8 mouse cellular contexts compared by ENCODE assay signal in genomic region chr10:81426897-81427296, GRCm38 (mm10). TPM values are rescaled to one million over a fixed set of nuclear protein-coding genes. Genes with fewer than 3 reads are reported as not detected.
DNase-seq lines count a peak whose midpoint lies in the region; ATAC-seq and TF ChIP-seq lines count a peak whose summit lies in the region.

No protein-coding gene starts in this region.

- intact Hi-C loops in heart, postnatal 36 days (cut with DNase I), result no loop called here

- peak overlapping the region; percentile 45; the same call in 1 of the 2 replicates for H3K4me3 ChIP-seq in G1E (ENCODE audit: low read depth, low read length)
- peak overlapping the region; percentile 33 for H3K4me3 ChIP-seq in forebrain, embryonic 11.5 days (ENCODE audit: low read depth, low read length)
- H3K4me3 ChIP-seq in layer of hippocampus, adult 2 months, result peak overlapping the region; percentile 82
- peak overlapping the region; percentile 53 for H3K4me3 ChIP-seq in lung, postnatal 0 days (ENCODE audit: low read depth, low read length)

- TF ChIP-seq EP300 in lung, postnatal 0 days (IDR thresholded peaks at IDR 0.05), result no peak

- H3K4me1 ChIP-seq in G1E (ENCODE audit: insufficient read depth, low read depth, low read length), result peaks cover 41% of the 10 kb centered on the region
- peaks cover 20% of the 10 kb centered on the region for H3K4me1 ChIP-seq in forebrain, embryonic 11.5 days (replicated peaks; ENCODE audit: control insufficient read depth, insufficient read depth, low read length)
- H3K4me1 ChIP-seq in lung, postnatal 0 days (ENCODE audit: insufficient read depth, low read depth, low read length), result peaks cover 25% of the 10 kb centered on the region; the same call in 1 of the 2 replicates

- no peaks in the 10 kb centered on the region for H3K9me3 ChIP-seq in G1E (replicated peaks)
- no peaks in the 10 kb centered on the region for H3K9me3 ChIP-seq in forebrain, embryonic 11.5 days (ENCODE audit: control insufficient read depth, low read length)
- no peaks in the 10 kb centered on the region for H3K9me3 ChIP-seq in lung, postnatal 0 days (ENCODE audit: low read length)

- DNase-seq in G1E (ENCODE audit: low spot score), result no peak
- peak; percentile 89 to 92 for DNase-seq in adrenal gland, postnatal 36 days
- peak; percentile 58 for DNase-seq in forebrain, embryonic 11.5 days (ENCODE audit: low spot score)
- DNase-seq in heart, postnatal 36 days, result peak; percentile 80 to 83
- DNase-seq in layer of hippocampus, adult 2 months (ENCODE audit: low spot score in 2 of 2), result peak in 1 of 2 experiments; percentile 44
- DNase-seq in lung, postnatal 0 days (ENCODE audit: low spot score), result peak; percentile 66
- DNase-seq in ovary, postnatal 36 days (ENCODE audit: low spot score), result peak; percentile 75

- peak overlapping the region; percentile 43 for H3K9ac ChIP-seq in forebrain, embryonic 11.5 days (ENCODE audit: low read length)
- peak overlapping the region; percentile 13 for H3K9ac ChIP-seq in lung, postnatal 0 days (replicated peaks; ENCODE audit: low read depth)

- no peak for TF ChIP-seq CTCF in G1E (IDR thresholded peaks at IDR 0.05; ENCODE audit: low read depth, low read length)
- no peak for TF ChIP-seq CTCF in layer of hippocampus, adult 2 months (conservative IDR thresholded peaks at IDR 0.05)
- TF ChIP-seq CTCF in lung, postnatal 0 days (IDR thresholded peaks at IDR 0.05), result no peak

- no peaks in the 10 kb centered on the region for H3K36me3 ChIP-seq in G1E (replicated peaks)
- no peaks in the 10 kb centered on the region for H3K36me3 ChIP-seq in forebrain, embryonic 11.5 days (ENCODE audit: control insufficient read depth, insufficient read depth, low read length)
- H3K36me3 ChIP-seq in lung, postnatal 0 days (ENCODE audit: insufficient read depth, low read length), result no peaks in the 10 kb centered on the region

- no peak overlapping the region for H3K27ac ChIP-seq in forebrain, embryonic 11.5 days (ENCODE audit: low read depth, low read length)
- H3K27ac ChIP-seq in layer of hippocampus, adult 2 months, result peak overlapping the region; percentile 95
- H3K27ac ChIP-seq in lung, postnatal 0 days (ENCODE audit: low read length), result no peak overlapping the region

- ATAC-seq in G1E (ENCODE audit: extremely low read depth, insufficient number of reproducible peaks, low FRiP score, poor library complexity, severe bottlenecking), result no peak
- no peak for ATAC-seq in forebrain, embryonic 11.5 days (replicated peaks; ENCODE audit: low FRiP score)
- no peak for ATAC-seq in lung, postnatal 0 days
- ATAC-seq in megakaryocyte-erythroid progenitor cell, adult 5-6 weeks (replicated peaks; ENCODE audit: low FRiP score, low TSS enrichment, poor library complexity, severe bottlenecking), result no peak

- H3K27me3 ChIP-seq in G1E (ENCODE audit: insufficient read depth, low read length), result peaks cover 81% of the 10 kb centered on the region
- peaks cover 48% of the 10 kb centered on the region for H3K27me3 ChIP-seq in forebrain, embryonic 11.5 days (ENCODE audit: control insufficient read depth, insufficient read depth, low read length)
- H3K27me3 ChIP-seq in lung, postnatal 0 days (replicated peaks; ENCODE audit: insufficient read depth, low read length), result no peaks in the 10 kb centered on the region

- 2% methylated on average over 38 of the region's 38 CpGs for WGBS in forebrain, embryonic 11.5 days
- WGBS in lung, postnatal 0 days, result under 1% methylated on average over 18 of the region's 38 CpGs

- peak overlapping the region; percentile 55 for H3K4me2 ChIP-seq in forebrain, embryonic 11.5 days (ENCODE audit: low read depth, low read length, severe bottlenecking)
- peak overlapping the region; percentile 89 for H3K4me2 ChIP-seq in lung, postnatal 0 days (replicated peaks; ENCODE audit: low read depth, low read length)

RNA-seq across cellular contexts. Expression of gene Nfic, which starts 28.5 kb away (rescaled TPM):
- total RNA-seq in G1E (2014; fragmentation: Nextera tagmentation) (6.9 and 9.5 TPM in 2 replicates), G1E (2017) (0.52 and 0.66 TPM in 2 replicates)
- 16.1 and 19.3 TPM in 2 replicates for polyA plus RNA-seq in G1E (2012)
- total RNA-seq in adrenal gland, postnatal 36 days (2021), result 100 to 1,000 TPM in 1 of 2 experiments, 10 to 100 TPM in 1; 93.2 to 114 TPM
- polyA plus RNA-seq in forebrain, embryonic 11.5 days (2014; fragmentation: Nextera tagmentation; extraction: Ambion mirVana), result 10.5 and 10.8 TPM in 2 replicates
- 100 to 1,000 TPM; 115 to 133 TPM for total RNA-seq in heart, postnatal 36 days (2021)
- 10 to 100 TPM; 60.0 to 60.1 TPM for total RNA-seq in layer of hippocampus, adult 2 months (2021)
- polyA plus RNA-seq in lung, postnatal 0 days (2015; fragmentation: Nextera tagmentation; extraction: Ambion mirVana), result 73.6 and 83.9 TPM in 2 replicates
- total RNA-seq in megakaryocyte-erythroid progenitor cell, adult 5-6 weeks (2014; fragmentation: Nextera tagmentation), result 10.6 and 15.9 TPM in 2 replicates
- 3.0 and 3.4 TPM in 2 replicates for total RNA-seq in megakaryocyte-erythroid progenitor cell, adult 5-6 weeks (2017)

RNA-seq across cellular contexts. Expression of gene Smim24, which starts 34.0 kb away (rescaled TPM):
- 6.5 and 13.8 TPM in 2 replicates for total RNA-seq in G1E (2014; fragmentation: Nextera tagmentation)
- 1.9 and 3.5 TPM in 2 replicates for total RNA-seq in G1E (2017)
- 1.6 and 1.8 TPM in 2 replicates for polyA plus RNA-seq in G1E (2012)
- total RNA-seq in adrenal gland, postnatal 36 days (2021), result 1 to 10 TPM; 1.2 to 1.6 TPM
- polyA plus RNA-seq in forebrain, embryonic 11.5 days (2014; fragmentation: Nextera tagmentation; extraction: Ambion mirVana), result 2.8 and 3.3 TPM in 2 replicates
- total RNA-seq in heart, postnatal 36 days (2021), result 1 to 10 TPM; 2.2 to 2.4 TPM
- total RNA-seq in layer of hippocampus, adult 2 months (2021), result 1 to 10 TPM; 1.9 to 2.1 TPM
- 3.1 and 3.6 TPM in 2 replicates for polyA plus RNA-seq in lung, postnatal 0 days (2015; fragmentation: Nextera tagmentation; extraction: Ambion mirVana)
- 7.7 and 12.8 TPM in 2 replicates for total RNA-seq in megakaryocyte-erythroid progenitor cell, adult 5-6 weeks (2014; fragmentation: Nextera tagmentation)
- 7.4 and 7.5 TPM in 2 replicates for total RNA-seq in megakaryocyte-erythroid progenitor cell, adult 5-6 weeks (2017)

RNA-seq across cellular contexts. Expression of gene Gm48552, which starts 38.1 kb away (rescaled TPM):
- total RNA-seq in G1E (2014; fragmentation: Nextera tagmentation) (1.2 and 3.1 TPM in 2 replicates), G1E (2017) (0.38 and 0.93 TPM in 2 replicates)
- 7.2 and 7.4 TPM in 2 replicates for polyA plus RNA-seq in G1E (2012)
- total RNA-seq in adrenal gland, postnatal 36 days (2021), result 1 to 10 TPM in 1 of 2 experiments, not detected in 1; 1.5 TPM
- polyA plus RNA-seq in forebrain, embryonic 11.5 days (2014; fragmentation: Nextera tagmentation; extraction: Ambion mirVana), result 1.1 and 3.0 TPM in 2 replicates
- total RNA-seq in heart, postnatal 36 days (2021), result under 1 TPM in 1 of 2 experiments, not detected in 1; 0.62 TPM
- 1 to 10 TPM; 5.5 to 8.1 TPM for total RNA-seq in layer of hippocampus, adult 2 months (2021)
- 0.20 and 0.63 TPM in 2 replicates for polyA plus RNA-seq in lung, postnatal 0 days (2015; fragmentation: Nextera tagmentation; extraction: Ambion mirVana)
- total RNA-seq in megakaryocyte-erythroid progenitor cell, adult 5-6 weeks (2014; fragmentation: Nextera tagmentation), result 4.0 TPM in 1 of 2 replicates, not detected in the other
- not detected in 2 replicates for total RNA-seq in megakaryocyte-erythroid progenitor cell, adult 5-6 weeks (2017)

RNA-seq across cellular contexts. Expression of gene Gm48551, which starts 42.6 kb away (rescaled TPM):
- 1.1 TPM in 1 of 2 replicates, not detected in the other for total RNA-seq in G1E (2014; fragmentation: Nextera tagmentation)
- total RNA-seq in G1E (2017), result 2.6 and 4.1 TPM in 2 replicates
- polyA plus RNA-seq in G1E (2012), result 0.72 and 1.3 TPM in 2 replicates
- total RNA-seq in adrenal gland, postnatal 36 days (2021), result 1 to 10 TPM; 1.1 to 1.7 TPM
- polyA plus RNA-seq in forebrain, embryonic 11.5 days (2014; fragmentation: Nextera tagmentation; extraction: Ambion mirVana), result 3.0 and 3.5 TPM in 2 replicates
- total RNA-seq in heart, postnatal 36 days (2021), result 1 to 10 TPM; 1.1 to 2.0 TPM
- total RNA-seq in layer of hippocampus, adult 2 months (2021), result 1 to 10 TPM; 4.4 to 6.1 TPM
- 2.4 and 3.0 TPM in 2 replicates for polyA plus RNA-seq in lung, postnatal 0 days (2015; fragmentation: Nextera tagmentation; extraction: Ambion mirVana)
- total RNA-seq in megakaryocyte-erythroid progenitor cell, adult 5-6 weeks (2014; fragmentation: Nextera tagmentation), result 1.2 and 6.3 TPM in 2 replicates
- total RNA-seq in megakaryocyte-erythroid progenitor cell, adult 5-6 weeks (2017), result 0.11 and 2.6 TPM in 2 replicates

RNA-seq across cellular contexts. Expression of gene Dohh, which starts 42.7 kb away (rescaled TPM):
- 9.6 and 11.9 TPM in 2 replicates for total RNA-seq in G1E (2014; fragmentation: Nextera tagmentation)
- total RNA-seq in G1E (2017), result 60.4 and 69.7 TPM in 2 replicates
- polyA plus RNA-seq in G1E (2012), result 186 and 220 TPM in 2 replicates
- total RNA-seq in adrenal gland, postnatal 36 days (2021), result 10 to 100 TPM; 48.9 to 54.0 TPM
- 61.0 and 66.3 TPM in 2 replicates for polyA plus RNA-seq in forebrain, embryonic 11.5 days (2014; fragmentation: Nextera tagmentation; extraction: Ambion mirVana)
- total RNA-seq in heart, postnatal 36 days (2021), result 10 to 100 TPM; 50.3 to 52.2 TPM
- 10 to 100 TPM; 75.9 to 79.7 TPM for total RNA-seq in layer of hippocampus, adult 2 months (2021)
- 49.4 and 55.2 TPM in 2 replicates for polyA plus RNA-seq in lung, postnatal 0 days (2015; fragmentation: Nextera tagmentation; extraction: Ambion mirVana)
- total RNA-seq in megakaryocyte-erythroid progenitor cell, adult 5-6 weeks (2014; fragmentation: Nextera tagmentation), result 12.3 and 31.4 TPM in 2 replicates
- total RNA-seq in megakaryocyte-erythroid progenitor cell, adult 5-6 weeks (2017), result 31.2 and 37.8 TPM in 2 replicates
